Mouse (Mus musculus) layer of hippocampus, adult 18-20 months (tissue): ENCODE measurements at regions not wholly inside any gene's neighbourhood (a gene's known extent, or its start where the extent isn't known, plus 50 kb on each side); places are given as distances from the start of the nearest gene placed in this dataset.

Experiments
- DNase-seq, 2 experiments: peaks; one replicate each; pipeline ENCODE4 v3.0.0; 2022; ENCODE audit warnings: low spot score in 2 of 2

DNA sequence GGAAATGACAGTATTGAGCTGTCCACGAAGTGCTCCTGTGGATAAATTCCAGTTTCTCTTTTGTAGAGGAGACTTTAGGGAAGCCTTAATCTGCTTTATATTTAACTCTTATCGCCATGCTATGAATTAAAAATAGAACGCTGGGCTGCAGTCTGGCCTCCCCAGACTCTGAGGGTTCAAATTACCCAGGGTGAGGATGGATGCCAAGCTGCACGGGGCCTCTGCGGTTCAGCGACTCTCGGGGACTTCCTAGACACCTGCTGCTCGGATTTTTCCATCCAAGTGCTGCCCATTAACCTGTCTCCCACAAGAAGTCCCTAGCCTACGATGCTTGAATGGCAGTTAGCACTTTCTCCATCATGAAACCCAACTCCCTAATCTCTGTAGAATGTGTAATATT lies 189.3 kb upstream of the Jade1 start:
- DNase-seq, result no peak

DNA sequence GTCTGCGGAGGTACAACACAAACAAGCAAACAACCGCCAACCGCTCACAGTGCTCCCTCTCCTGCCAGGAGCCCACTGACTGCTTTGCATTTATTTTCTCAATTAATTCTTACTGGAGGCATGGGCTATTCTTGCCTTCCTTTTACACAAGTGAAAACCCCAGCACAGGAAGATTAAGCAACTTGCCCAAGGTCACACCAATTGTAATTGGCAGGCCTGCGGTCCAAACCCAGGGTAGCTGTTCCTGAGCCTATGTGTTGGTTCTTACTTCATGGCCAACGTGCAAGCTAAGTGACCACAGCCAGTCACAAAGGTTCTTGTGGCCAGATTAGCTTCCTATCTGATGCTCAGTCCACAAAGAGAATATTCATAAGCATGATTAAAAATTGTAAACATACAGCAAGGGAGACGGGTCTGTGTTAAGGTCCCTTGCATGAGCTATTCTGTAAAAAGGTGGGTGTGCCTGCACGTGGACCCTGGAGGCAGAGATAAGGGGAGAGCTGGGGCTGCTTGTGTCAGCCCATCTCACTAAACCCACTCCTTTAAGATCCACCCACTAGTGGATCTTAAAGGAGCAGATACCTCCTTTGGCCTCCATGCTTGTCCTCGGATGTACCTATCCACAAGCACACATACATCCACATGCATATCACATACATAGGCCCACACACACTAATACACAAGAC lies 190.2 kb upstream of the Jade1 start:
- DNase-seq, result no peak

DNA sequence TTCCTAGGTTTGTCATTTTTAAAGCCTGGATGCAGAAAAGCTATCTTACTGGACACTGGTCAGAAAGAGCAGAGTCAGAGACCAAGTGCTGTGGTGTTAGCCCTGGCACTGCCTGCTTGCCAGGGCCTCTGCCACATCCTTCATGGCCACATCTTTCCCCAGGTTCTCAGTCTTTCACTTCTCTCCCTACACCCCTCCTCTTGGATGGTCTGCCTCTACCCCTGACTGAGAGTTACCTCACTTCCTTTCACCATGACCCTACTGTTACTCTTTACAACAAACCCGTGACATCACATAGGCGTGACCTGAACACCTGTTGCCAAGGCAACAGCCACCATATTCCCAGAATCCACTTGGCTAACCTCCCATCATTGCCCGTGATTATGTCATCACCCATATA lies 191.6 kb upstream of the Jade1 start:
- DNase-seq, result no peak

DNA sequence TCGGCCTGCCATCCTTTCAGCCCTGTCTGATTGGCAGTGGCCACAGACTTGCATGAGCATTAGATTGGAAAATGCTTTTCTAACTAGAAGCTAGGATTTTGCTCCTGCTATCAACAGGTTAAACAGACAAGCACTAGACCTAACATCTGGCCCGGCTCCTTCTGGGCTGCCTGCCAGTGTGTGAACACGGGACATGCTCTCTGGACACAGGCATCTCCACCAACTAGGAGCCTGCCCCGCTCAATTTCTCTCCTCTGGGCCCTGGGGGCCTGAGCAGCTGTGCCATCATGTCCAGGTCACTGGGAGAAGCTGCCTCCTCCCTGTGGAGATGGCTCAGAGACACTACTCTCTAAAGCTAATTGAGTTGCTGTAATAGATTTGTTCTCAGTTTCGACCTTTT lies 195.3 kb upstream of the Jade1 start:
- DNase-seq, result no peak

DNA sequence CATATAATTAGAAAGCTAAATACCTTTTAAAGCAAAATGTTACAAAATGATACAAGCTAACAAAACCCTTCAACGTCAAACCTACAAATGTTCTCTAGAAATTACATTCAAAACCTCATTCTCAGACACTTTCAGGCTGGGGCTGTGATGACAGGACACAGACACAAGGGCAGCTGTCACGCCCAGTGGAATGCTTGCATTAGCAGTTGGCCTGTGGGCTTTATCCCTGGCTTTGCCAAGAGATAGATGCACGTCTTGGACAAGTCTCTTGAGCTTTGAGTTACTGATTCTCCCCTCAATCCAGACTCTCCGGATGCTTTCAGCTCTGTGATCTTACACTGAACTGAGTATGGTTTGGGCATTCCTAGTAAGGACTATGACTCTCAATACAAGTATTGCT lies 196.1 kb upstream of the Jade1 start:
- no peak for DNase-seq

DNA sequence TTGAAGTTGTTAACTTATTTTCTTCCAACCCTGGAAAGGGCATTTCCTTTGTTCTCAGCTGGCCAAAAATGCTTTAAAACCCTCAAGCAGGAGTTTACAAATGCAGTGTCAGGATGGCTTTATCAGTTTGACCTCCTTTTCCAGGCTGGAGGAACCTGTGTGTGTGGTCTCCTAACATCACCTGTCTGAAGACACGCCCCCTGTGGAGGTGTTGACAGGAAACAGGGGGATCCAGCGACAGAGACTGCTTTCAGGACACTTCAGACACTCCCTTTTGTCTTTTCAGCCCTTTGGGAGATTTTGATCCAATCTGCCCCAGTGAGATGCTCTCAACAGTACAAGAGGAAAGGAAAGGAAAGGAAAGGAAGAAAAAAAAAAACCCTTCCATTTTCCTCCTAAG lies 202.5 kb upstream of the Jade1 start:
- no peak for DNase-seq

DNA sequence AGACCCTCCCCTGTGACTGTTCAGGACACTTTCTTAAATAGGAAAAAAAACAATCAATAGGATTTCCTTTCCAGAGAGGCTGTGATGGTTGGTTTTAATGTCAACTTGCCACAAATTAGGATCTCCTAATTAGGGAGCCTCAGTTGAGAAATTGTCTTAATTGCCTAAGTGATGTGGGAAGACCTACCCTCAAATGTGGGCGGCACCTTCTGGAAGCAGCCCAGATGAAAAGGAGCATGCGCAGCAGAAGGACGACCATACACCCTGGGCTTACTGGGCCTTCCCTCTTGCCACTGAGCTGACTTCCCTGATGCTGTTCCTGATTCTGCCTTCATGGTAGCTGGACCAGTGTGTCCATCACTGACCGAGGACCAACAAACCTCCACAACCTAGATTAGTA lies 203.7 kb upstream of the Jade1 start:
- no peak for DNase-seq

DNA sequence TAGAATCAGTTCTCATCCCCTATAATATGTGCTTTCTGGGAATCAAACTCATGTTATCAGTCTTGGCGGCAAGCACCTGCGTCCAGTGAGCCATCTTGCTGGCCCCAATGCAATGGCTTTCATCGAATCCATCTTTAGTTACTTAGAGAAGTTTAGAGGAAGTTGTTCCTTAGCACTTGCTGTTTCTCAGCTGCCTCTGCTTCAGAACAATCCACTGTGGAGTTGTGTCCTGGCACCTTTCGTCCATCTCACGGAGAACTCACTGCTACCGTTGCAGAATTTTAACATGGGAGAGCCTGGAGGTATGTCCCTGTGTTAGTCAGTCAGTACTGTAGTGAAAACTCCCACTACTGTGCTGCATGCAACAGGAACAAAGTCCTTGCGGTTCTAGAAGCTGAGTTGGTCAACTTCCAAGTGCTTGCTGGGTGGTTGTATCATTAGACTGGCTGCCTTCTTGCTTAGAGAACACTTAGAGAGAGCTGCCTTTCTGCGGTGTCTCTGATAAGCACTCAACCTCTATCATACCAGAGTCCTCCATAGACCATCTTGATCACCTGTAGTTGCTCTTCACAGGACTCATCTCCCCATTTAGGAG lies 204.3 kb upstream of the Jade1 start:
- no peak for DNase-seq

DNA sequence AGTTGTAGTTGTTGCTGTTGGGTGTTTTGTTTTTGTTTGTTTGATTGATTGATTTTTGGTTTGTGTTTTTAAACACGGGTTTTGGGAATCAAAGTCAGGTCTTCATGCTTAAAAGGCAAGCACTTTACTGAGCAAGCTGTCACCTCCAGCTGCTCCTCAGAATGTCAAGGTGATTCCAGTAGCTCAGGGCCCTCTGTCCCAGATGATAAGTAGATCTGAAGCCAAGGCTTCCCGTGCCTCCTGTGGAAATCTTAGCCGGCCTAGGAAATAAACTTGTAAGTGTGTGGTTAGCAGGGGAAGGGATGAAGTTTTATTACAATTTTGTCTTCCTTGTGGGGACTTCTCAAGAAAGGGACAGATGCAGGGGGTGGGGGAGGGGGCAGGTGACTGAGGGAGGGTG lies 205.2 kb upstream of the Jade1 start:
- DNase-seq, result no peak

DNA sequence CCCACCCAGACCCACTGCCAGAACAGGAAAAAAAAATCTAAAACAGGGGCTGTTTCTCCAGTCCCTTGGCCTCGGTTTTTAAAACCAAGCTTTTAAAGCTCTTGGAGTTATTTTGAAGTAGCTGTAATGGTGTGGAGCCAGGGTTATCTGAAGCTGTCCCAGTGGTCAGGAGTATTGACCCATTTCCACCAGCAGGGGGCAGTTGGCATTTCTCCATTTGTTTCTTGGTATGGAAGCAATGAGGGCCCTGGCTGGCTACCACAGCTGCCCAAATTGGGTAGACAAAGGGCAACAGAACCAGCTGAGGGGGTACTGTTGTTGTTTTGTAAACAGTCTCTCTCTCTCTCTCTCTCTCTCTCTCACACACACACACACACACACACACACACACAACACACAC lies 206.7 kb upstream of the Jade1 start:
- peak in 1 of 2 experiments; percentile 38 for DNase-seq

DNA sequence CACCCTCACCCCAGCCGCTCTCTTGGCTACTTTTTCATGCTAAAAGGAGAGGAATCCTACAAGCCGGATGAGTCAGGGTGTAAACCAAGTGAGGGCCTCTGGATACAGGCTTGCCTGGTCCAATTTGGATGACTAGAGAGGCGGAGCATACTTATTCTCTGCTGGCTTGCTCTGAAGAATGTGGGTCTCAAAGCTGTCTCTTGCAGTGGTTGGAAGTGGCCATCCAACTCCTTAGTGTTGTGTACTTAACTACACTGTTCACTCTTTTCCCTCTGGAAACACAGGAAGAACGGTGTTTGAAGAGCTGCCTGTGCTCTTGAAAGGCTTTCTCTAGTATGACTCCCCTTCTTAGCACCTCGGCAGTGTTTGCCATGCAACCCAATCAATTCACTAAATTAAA lies 208.7 kb upstream of the Jade1 start:
- no peak for DNase-seq

DNA sequence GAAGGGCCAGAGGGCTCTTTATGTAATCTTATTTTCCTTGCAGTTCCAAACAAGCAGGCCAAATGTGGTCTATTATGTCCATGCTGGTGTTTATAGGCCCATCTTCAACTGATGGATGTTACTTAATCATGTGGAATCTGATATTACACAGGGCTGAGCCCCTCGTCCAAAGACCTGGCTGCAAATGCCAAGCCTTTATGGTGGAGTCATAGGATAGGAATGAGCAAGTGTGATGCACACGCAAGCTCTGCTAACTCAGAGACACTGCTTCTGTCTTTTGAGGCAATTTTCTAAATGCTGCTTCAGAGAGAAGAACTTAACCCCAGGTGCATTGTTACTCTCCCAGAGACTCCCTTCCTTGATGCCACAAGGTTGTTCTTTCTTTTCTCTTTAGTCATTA lies 212.1 kb upstream of the Jade1 start:
- DNase-seq, result no peak

DNA sequence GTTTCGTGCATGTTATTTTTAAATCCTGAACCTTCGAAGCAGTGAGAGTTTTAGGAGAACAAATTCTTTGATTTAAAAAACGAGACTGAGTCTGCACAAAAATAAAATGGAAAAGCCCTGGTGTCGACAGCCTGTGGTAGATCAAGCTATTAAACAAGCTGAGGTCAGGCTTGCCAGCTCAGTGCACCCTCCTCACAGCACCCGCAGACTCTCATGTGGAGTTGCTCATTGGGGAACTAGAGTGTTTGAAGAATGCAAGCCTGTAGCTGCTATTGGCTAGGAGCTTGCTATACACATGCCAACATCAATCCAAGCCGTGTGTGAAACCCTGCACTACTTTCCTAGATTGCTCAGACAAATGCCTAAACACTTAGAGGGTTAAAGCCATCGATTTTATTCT lies 223.1 kb upstream of the Jade1 start:
- DNase-seq, result no peak

DNA sequence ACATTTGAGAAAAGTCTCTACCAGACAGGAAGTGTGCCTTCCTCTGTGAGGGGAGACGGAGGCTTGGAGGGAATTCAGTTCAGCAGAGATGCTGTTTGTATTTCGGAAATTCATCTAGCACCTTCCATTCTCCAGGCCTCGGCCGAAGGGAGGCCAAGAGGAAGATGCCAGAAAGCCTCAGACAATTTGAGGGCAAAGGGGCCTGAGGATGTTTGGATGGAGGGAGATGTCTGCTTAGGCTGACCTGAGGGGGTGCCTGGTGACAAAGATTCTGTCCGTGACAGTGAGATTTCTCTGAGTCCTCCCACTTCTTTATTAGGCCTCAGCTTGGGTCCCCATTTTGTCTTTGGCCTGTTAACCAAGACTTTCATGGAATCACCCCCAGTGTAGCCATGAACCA lies 225.2 kb upstream of the Jade1 start:
- no peak for DNase-seq

DNA sequence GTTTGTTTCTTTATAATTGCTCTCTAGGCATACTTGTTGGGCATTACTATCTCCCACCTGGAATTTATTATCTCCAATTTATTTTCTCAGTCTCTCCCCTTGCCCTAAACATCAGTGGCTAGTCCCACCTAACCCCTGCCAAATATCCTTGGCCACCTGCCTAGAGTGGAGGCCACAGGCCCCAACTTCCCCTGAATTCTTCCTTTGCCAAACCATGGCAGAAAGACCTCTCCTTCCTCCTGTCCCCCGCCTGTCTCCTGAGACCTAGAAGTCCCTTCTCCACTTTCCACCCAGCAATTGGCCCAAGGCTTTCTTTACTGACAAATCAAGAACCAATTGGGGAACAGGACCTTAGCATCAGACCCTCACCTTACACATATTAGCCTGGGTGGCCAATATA lies 226.7 kb upstream of the Jade1 start:
- no peak for DNase-seq

DNA sequence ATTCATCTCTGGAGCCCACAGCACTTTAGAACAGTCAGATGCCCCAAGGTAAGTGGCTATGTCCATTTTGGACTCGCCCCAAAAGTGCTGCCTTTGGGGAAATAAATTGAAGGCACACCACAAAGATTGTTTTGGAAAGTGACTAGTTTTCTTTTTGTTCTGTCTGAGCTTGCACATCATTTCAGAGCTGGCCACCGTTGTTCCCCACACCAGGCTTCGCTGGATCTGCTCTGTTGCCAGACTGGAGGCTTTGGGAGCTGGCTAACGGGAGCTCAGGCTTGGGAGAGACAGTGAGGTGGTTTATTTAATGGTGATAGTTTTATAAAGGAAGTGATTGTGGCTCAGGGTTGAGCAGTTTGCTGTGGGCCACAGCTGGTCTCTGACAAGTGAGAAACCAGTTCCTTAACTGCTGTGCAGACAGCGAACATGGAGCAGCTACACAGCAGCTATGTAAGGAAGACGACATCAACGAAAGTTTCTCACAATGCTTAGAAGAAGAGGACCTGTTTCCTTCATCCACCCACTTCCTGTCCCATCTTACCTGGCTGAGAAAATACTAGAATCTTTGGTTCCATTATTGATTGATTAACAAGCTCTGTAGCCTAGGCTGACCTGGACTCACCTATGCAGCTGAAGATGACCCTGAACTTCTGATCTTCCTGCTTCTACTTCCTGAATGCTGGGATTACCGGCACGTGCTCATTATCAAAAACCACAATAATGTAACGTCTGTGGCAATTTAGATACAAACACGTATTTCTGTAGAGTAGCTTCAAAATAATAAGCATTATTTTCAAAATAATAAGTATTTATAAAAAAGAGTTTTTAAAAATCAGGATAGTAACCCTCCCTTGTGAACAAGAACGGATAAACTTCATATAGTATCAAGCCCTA lies 229.1 kb upstream of the Jade1 start:
- no peak for DNase-seq

DNA sequence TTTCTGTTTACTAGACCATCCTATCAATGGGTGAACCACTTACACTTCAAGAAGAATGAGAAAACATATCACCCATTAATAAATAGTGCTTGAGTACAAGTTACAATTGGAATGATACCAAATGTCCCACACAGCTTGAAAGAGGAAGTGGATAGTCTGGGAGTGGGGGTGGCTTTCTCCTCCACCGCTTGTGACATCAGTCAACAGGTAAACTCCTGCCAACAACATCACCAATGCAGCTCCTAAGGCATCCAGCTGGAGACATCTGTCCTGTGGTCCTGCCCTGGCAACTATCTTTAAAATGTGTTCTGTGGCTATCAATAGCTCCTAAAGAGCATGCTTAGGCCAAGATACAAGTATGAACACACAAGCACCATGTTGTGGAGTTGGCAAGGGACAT lies 233.7 kb upstream of the Jade1 start:
- DNase-seq, result no peak

DNA sequence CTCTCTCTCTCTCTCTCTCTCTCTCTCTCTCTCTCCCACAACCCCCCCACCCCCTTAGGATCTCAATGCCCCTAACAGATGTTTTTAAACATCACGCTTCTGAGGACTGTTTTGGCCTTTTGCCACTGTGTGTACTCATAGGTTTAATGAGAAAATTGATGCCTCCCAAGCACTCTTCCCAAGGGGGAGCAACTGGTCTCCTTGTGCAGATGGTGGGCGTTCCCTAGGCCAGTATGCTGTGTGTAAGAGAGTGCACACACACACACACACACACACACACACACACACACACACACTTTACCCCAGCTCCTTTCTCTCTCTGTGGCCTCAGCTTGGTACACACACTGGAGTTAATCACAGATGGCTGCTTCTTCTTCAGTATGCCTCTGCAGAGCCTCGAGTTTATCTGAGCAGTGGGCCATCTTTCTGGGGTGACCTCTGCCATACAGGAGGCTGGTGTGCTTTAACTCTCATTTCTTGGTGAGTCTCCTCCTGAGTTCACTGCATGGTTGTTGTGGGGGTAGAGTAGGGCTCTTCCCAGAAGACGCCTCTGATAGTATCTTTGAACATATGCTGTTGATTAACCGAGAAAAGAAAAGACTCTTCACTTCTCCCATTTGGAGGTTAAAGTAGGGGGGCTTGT lies 236.2 kb upstream of the Jade1 start:
- DNase-seq, result no peak

DNA sequence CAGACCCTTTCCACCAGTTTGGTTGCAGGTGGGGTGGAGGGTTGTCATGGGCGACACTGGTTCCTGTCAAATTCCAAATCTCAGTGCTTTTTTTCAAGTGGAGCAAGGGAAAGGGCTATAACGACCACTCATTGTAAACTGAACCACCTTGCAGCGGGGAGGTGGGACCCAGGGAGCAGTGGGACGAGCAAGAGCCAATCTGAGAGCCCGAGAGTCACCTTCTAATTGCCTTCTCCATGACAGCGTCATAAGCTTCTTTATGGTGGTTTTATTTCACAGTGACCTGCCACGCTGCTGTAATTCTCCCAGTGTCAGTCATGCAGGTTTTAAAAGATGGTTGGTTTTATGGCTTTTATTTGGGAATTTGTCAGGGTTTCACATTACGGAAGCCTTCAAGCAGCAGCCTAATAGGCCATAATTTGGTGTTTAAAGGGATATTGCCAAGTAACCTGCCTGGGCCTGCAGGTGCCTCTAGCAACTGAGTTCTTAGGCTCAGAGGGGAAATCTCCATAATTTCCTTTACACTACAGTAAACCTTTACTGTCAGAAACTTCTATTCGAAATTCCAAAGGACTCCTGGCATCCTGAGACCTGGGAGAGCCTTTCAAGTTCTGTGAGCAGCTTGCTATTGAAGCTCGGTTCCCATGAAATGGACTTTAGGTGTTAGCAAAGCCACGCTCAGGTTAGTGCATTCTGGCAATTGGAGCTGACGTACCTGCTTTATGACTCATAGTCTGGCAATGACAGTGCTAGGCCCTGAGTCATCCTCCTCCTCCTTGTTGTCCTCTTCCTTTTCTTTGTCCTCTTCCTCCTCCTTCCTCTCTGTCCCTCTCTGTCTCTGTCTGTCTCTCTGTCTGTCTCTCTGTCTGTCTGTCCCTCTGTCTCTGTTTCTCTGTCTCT lies 235.6 kb upstream of the Pgrmc2 start:
- DNase-seq, result no peak

DNA sequence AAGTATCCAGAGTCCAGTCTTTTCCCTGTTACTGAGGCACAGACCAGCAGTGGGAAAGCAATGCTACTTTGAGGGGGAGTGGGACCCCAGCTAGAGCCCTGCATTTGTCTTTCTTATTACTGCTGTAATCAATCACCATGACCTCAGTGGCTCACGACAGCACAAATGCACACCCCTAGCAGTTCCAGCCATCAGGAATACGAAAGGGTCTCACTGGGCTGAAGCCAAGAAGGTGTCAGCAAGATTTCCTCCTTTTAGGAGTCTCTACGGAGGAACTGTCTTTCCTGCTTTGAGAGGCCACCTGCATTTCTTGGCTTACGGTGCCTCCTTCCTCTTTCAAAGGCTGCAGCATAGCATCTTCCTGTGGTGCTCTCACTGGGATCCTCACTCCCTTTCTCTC lies 234.3 kb upstream of the Pgrmc2 start:
- DNase-seq, result no peak

DNA sequence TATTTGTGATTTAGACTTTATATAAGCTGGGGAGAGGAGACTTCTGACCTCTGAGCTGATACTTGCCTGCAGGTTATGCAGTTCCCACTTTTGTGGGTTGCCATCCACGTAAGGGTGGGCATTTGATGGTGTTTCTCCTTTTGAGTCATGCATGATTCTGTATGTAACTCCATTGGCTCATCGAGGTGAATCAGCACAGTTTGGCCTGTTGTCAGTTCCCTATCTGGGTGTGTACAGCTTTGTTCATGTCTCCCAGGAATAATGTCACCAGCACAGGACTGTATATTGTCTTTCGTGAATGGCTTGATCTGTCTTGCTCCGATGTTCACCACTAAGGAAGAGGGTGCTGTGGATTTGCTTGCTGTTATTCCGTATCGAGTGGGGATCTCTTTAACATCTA lies 229.6 kb upstream of the Pgrmc2 start:
- no peak for DNase-seq
